Mouse (Mus musculus) activated CD4-positive, CD25-positive, alpha-beta regulatory T cell, adult 4 months (primary cell): ENCODE measurements at regions not wholly inside any gene's neighbourhood (a gene's known extent, or its start where the extent isn't known, plus 50 kb on each side); places are given as distances from the start of the nearest gene placed in this dataset.

ENCODE experiments used
- ATAC-seq: one replicate; pipeline ENCODE4 v1.8.0; 2017

DNA sequence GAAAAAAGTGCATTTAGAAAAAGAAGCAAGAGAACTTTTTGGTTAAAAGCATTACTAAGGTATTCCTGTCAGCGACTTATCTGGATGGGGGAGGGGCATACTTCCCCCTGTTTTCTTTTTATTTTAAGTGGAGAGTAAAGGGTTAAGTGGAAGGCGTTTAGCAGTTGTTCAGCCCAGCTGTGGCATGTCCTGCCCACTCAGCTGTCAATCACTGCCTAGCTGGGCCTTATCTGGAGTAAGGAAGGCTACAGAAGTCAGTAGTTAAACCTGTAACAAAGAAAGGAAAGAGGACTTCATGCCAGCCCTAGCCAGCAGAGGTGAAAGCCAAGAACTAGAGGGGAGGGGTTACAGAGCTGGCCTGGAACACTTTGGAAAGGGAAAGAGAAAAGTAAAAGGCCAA is 142.6 kb downstream of the Vmn2r96 start:
- no peak for ATAC-seq

DNA sequence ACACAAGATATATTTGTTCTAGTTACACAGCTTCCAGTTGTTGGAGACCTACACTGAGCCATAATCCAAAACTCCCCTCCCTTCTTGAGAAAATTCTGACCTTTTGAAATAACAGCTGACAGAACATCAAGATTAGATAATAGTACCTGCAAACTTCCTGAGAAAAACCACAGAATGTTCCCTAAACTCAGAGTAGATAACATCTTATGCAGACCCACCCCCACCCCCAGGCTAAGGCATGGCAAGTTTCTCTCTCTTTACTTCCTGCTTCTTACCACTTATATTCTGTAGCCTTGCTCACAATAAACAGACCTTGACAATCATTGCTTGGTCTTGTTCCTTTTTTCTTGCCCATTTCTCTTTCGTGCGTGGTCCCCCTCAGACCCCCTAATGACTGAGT is 145.3 kb downstream of the Vmn2r96 start:
- peak; percentile 37 for ATAC-seq

DNA sequence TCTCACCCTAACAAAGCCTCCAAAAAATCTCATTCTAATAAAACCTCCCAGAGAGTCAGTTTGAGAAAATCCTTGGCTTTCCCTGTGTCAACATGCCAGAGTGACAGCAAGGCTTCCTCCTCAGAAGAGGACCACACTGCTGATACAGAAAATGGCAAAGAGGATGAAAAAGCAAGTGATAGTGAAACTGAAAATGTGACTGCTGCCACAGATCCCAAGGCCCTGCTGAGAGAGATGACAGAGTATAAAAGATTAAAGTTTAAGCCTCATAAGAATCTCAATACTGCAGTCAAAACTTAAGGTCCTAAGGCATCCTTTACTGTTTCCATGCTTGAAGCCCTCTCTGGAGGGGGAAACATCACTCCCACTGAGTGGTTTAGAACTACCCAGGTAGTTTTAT is 146.8 kb downstream of the Vmn2r96 start:
- peak; percentile 53 for ATAC-seq
